Mouse (Mus musculus): ENCODE measurements around the gene Slc35b1. TPM values are rescaled to one million over a fixed set of nuclear protein-coding genes. Genes with fewer than 3 reads are reported as not detected.

Gene Slc35b1
- total RNA-seq, 2 experiments from 2014 or later: 38.7 to 42.3 TPM

DNA sequence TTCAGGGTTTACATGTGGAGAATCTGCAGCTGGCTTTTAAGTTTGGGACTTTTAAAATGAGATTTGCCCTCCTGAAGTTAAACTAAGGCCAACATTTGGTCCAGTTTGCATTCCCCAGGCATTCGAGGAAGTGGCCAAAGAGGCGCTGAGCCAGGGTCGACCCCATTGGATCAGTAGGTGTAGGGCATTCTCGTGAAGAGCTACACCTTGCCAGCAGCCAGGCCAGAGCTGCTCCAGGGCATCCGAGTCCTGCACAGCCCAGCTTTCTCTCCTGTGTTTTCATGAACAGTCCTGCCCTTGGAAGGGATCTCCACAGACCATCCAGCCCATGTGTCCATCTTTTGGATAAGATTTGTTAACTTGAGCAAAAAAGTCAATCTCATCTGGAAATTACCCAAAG is 20.1 kb upstream of the Slc35b1 start:
- no peak for ATAC-seq (replicated peaks; ENCODE audit: low FRiP score, poor library complexity, severe bottlenecking)

DNA sequence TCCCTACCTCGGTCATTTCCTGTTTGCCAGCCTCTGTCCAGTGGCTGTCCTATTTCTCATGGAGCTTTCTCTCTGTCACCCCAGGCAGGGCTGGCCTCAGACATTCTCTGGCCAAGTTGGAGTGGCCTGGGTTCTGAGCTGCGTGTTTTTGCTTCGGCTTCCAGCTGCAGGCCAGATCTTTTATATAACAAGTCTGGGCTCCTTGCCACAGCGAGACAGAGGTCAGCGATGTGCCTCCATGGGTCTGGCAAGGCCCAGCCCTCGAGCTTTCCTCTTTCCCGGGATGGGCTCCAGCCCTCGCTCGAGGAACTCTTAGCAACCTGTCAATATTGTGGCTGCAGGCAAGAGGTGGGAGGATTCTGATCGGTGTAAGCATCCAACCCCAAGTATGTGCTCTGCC is 18.9 kb upstream of the Slc35b1 start:
- ATAC-seq (replicated peaks; ENCODE audit: low FRiP score, poor library complexity, severe bottlenecking): no peak

DNA sequence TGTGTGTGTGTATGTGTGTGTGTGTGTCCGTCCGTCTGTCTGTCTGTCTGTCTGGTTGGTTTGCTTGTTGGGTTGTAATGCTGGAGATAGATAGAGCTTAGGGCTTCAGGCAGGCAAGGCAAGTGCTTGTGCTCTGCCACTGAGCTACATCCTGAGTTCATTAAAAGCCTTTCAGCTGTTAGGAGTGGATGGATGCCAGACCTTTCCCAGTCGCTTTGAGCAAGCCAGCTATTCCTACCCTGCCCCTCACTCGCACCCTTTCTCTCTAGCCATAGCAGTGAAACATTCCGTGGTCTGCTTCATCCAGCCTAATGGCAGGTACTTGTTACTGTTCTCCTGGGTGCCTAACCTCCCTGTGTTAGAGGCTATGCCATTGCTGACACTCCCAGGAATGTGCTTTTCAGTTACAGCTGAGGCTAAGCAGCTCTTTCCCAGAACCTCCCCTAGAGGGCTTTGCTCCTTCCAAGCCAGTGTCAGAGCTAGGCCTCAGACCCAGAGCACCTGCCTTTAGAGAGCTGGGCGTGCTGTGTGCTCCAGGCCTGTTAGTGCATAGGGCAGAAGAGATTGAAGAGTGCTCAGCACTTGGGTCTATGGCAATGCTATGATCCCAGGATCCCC is 18.1 kb upstream of the Slc35b1 start:
- ATAC-seq (replicated peaks; ENCODE audit: low FRiP score, poor library complexity, severe bottlenecking): no peak

DNA sequence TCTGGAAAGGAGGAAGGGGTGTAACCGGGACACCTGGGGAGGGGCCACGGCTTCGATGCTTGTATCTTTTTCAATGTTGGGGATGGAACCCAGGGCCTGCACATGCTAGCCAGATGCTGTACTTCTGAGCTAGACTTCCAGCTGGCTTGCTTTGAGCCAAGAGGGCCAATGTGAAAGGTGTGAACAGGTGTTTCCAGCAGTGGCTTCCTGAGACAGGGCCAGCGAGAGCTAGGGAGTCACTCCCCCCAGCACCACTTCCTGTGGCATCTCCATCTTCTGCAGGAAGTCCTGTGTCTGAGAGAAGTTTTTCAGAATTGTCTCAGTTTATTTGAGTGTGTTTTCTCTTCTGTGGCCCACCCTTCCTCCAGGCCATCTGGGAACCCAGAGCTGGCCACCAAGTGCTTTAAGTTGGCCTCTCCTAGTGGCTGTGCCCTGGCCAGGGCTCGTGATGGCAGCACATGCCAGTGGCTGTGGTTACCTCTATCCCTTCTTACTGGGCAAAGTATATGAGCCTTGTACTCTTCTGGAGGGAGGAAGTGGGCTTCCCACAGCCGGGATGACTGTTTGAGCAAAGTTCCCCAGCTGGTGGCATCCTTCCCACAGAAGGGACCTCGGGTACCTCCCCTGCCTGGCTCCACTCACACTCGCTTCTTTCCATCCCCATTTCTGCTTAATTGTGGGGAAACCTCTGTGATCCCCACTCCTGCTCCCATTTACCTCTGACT is 17.3 kb upstream of the Slc35b1 start:
- no peak for ATAC-seq (replicated peaks; ENCODE audit: low FRiP score, poor library complexity, severe bottlenecking)

DNA sequence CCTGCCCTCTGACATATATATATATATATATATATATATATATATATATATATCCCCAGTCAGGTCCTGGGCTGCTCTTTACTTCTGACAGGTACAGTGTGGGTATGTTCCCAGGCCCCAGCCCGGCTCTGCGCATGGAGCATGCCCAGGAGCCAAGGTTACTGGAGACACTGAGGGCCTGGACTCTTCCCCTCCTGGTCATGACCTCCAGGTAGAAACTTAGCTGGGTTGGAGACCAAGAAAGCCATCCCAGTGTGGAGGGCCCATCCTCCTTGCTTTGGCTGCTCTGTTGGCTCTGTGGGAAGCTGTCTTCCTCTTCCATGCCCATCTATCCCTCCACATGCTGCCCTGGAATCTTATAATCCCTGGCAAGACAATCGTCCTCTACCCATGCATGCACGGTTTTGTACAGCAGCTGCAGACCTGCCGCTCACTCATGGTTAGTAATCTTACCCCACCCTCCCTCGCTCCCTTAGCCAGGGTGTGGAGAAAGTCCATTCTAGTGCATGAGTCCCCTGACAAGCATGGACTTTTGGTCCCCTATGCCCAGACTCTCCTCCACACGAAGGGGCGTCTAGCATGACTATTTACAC is 16.2 kb upstream of the Slc35b1 start:
- ATAC-seq (replicated peaks; ENCODE audit: low FRiP score, poor library complexity, severe bottlenecking): no peak

DNA sequence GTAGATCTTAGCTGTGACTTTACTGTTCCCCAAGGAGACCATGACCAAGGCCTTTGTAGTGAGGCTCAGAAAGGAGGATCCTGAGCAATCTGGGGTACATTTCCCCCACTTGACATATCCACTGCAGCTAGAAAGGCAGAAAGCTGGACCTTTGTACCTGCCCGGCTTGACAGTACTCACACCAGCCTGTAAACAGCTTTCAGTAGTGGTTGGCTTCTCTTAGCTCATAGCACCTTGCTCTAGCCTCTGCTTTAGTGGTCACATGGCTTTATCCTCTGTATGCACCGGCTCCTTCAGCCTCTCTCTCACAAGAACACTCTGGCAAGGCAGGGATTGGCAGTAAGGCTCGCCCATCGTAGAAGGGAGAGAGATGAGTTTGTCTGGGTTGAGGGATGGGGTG is 15.6 kb upstream of the Slc35b1 start:
- no peak for ATAC-seq (replicated peaks; ENCODE audit: low FRiP score, poor library complexity, severe bottlenecking)

DNA sequence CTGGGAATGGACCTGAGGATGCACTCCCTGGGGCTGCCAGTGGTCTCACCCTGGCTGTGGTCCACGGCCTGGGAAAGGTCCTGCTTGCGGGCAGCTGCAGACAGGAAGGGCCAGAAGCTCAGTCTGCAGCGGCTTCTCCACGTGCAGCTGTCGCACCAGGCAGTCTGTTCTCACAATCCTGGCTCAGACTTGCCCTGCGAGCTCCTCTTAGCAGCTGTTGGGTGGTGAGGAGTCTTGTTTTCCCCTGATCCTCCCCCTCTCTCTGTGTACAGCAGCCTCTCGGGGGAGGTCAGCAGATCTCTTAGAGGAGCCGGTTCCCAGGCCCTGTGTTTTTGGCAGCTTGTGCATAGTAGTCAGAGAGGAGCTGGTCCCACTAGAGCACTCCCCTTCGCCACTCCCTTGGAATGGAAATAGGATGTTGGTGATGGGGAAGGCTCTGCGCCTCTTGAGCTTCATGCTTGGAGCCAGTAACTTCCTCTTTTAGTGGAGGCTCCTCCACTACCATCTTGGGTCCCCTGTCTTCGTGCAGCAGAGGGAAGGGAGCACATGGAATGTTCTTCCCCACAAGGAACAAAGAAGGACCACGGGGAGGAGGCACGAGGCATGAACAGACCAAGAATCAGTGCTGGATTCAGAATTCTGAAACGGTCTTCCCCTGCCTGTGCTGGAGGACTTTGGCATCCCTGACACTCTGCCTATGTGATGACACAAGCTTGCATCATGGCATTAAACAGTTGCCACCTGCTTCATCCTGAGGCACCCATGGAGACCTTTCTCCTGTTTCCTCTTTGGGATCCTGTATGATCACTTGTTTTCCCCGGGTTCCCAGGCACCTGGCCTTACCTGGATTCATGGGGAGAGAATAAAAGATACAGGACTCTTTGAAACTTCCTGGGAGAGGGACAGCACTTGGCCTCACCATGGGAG is 14.3 kb upstream of the Slc35b1 start:
- no peak for ATAC-seq (replicated peaks; ENCODE audit: low FRiP score, poor library complexity, severe bottlenecking)

DNA sequence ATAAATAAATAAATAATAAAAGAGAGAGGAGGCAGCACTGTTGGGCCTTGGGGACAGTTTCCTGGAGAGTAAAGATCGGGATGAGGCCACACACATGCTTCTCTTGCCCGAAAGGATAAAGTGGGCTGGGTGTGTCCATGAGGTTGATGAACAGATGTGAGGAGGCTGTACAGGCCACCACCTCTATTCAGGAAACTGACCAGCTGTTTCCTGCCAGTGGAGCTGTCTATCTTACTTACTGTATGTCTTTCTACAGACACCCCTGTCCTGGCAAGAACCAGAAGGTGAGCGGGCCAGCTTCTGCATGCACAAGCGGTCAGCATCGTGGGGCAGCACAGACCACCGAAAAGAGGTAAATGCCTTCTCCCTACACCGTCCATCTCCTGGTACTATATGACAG is 13.3 kb upstream of the Slc35b1 start:
- no peak for ATAC-seq (replicated peaks; ENCODE audit: low FRiP score, poor library complexity, severe bottlenecking)

DNA sequence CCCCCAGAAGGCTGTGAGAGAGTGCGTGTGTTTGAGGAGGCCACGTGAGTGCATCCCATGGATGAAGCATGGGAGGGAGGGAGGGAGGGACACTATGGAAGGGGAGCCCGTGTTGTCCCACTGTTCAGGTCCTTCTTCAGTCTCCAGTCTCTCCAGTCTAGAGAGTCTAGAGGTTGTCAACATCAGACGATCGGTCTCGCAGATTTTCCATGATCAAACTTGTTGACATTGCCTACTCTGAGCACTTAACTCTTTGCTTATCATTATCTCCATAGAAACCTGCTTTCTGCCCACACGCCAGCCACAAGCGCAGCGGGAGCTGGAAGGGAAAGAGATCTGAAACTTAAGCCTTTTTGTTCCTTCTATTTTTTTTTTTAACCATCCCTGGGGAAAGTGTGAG is 5.6 kb upstream of the Slc35b1 start:
- ATAC-seq (replicated peaks; ENCODE audit: low FRiP score, poor library complexity, severe bottlenecking): no peak

DNA sequence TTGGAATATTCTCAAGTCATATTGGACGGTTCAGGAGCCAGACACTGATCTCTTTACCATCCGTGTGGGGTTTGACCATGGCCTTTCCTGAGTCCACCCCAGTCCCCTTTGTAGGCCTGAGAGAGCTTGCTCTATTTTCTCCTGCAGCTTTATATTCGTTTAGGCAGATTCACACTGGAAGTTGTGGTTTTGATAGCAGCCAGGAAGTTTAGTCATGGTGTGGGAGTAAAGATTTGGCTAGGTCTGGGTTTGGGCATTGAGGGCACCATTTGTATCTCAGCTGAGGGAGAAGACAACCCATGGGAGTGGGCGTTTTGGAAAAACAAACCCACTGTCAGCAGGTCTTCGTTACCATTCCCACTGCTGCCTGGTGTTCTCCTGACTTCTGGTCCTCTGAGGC is 4.9 kb upstream of the Slc35b1 start:
- no peak for ATAC-seq (replicated peaks; ENCODE audit: low FRiP score, poor library complexity, severe bottlenecking)

DNA sequence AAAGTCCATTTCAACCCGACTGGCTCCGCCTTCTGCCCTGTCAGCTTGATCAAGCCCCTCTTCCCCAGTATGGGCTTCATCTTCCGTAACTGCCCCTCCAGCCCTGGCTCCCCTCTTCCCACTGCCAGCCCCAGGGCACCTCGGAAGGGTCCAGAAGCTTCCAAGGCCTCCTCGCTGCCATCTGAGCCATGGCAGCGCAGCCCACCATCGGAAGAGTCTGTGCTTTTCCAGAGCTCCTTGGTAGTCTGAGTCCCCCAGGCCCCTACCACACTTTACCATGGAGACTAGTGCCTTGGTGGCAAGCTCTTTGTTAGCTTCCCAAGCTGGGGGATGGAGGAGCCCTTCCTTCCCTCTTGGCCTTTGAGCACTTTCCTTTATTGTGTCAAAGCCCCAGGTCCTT is 3.8 kb upstream of the Slc35b1 start:
- no peak for ATAC-seq (replicated peaks; ENCODE audit: low FRiP score, poor library complexity, severe bottlenecking)

DNA sequence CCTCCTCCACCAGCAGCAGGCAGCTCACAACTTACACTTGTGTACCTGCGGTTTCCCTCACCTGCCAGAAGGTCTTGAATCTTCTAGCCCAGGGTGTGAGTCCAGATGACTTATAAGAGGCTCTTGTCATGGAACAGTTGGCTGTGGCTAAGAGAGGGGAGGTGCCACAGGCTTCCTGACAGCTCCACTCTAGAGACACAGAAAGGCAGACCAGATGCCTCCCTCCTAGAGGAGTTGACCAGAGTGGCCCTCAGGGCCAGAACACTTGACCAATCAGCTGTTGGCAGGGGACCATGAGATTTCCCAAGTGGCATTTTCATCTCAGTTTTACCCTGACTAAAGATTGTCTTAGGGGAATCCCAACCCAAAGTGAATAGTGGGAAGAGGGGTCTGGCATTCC is 3.3 kb upstream of the Slc35b1 start:
- no peak for ATAC-seq (replicated peaks; ENCODE audit: low FRiP score, poor library complexity, severe bottlenecking)

DNA sequence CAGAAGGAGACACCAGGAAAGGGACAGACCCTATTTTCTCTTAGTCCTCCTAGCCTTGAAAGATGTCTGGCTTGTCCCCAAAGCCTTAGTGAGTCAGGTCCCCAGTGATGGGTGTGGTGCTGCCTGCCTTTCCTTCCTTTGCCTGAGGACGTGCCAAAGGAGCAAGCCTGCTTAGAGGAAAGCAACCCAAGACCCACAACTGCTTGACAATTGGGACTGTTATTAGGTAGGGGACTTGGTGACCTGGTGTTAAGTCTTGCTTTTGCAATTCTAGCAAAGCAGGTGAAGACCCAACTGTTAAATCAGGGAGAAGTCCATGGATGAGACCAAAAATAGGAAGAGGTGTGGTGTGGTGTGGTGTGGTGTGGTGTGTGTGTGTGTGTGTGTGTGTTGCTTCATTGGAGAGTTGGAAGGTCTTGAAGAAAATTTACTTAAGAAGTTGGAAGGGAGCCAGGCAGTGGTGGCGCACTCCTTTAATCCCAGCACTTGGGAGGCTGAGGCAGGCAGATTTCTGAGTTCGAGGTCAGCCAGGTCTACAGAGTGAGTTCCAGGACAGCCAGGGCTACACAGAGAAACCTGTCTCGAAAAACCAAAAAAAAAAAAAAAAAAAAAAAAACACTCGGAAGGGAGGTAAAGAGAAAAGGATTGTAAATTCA is 1.0 kb upstream of the Slc35b1 start:
- ATAC-seq (replicated peaks; ENCODE audit: low FRiP score, poor library complexity, severe bottlenecking): no peak

DNA sequence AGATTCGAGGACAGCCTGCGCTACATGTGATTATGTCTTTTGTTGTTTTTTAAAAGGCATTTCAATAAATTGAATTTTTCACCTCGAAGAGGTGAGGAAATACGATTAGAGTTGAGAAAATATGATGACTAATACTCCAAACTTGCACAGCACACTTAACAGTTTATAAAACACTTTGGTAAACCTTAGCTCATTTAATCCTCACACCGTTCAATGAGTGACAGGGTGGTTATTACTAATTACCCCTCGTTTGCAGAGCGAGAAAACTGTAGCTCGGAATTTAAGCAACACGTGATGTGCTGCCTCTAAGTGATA is 531 bp upstream of the Slc35b1 start:
- ATAC-seq (replicated peaks; ENCODE audit: low FRiP score, poor library complexity, severe bottlenecking): no peak

DNA sequence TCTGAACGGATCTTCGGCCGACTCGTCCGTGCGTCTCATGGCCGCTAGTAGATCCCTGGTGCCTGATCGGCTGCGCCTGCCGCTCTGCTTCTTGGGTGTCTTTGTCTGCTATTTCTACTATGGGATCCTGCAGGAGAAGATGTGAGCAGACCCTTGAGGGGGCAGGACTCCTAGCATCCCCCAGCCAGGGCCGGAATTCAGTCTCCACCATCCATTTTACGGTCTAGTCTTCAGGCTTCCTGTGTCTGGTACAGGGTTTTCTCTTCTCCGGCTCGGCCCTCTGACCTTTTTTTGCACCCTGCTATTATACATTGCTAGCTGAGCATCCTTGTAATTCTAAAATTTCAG is 455 bp downstream of the Slc35b1 start:
- ATAC-seq (replicated peaks; ENCODE audit: low FRiP score, poor library complexity, severe bottlenecking): no peak; the same call in none of the 2 replicates

DNA sequence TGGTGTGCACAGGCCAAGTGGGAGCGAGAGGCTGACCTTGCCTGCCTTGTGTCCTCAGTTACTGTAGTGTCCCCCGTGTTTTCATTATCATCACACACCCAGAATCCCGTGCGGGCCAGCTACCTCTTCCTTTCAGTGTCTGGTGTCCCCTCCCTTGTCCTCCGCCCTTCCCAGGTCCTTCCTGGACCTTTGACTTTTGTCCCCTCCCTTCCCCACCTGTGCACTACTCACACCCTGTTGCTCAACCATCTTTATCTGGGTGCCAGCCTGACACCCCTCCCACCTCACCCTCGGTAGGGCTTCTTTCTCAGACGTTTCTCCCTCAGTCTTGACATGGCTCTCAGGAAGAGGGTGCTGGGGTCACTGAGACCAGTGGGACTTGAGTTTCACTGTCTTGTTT is 2.9 kb downstream of the Slc35b1 start:
- no peak for ATAC-seq (replicated peaks; ENCODE audit: low FRiP score, poor library complexity, severe bottlenecking)

DNA sequence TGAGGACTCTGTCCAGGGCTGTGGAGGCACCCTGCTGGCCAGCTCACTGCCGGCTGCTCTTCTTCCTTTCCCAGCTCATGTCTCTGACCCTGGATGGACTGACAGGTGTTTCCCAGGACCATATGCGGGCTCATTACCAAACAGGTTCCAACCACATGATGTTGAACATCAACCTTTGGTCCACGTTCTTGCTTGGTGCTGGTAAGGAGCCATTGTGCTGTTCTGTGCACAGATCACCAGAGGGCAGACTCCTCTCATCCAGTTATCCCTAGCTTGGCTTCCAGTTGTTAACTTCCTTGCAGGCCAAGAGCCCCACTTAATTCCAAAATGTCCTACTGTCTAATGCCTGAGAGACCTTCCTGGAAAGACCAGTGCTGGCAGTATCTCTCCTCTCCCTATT is 4.5 kb downstream of the Slc35b1 start:
- ATAC-seq (replicated peaks; ENCODE audit: low FRiP score, poor library complexity, severe bottlenecking): no peak

DNA sequence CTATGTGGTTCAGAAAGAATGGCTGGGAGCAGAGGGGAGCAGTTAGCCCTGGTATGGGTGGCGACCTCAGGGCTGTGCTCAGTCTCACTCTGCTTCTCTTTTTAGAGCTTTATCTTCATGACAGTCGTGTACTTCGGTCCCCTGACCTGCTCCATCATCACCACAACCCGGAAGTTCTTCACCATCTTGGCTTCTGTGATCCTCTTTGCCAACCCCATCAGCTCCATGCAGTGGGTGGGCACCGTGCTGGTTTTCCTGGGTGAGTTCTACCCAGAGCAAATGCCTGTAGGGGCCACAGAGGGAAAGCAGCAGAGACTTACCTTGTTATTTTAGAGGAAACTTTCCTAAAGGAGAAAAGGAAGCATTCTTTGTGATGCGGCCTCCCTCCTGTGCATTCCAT is 5.9 kb downstream of the Slc35b1 start:
- no peak for ATAC-seq (replicated peaks; ENCODE audit: low FRiP score, poor library complexity, severe bottlenecking)

DNA sequence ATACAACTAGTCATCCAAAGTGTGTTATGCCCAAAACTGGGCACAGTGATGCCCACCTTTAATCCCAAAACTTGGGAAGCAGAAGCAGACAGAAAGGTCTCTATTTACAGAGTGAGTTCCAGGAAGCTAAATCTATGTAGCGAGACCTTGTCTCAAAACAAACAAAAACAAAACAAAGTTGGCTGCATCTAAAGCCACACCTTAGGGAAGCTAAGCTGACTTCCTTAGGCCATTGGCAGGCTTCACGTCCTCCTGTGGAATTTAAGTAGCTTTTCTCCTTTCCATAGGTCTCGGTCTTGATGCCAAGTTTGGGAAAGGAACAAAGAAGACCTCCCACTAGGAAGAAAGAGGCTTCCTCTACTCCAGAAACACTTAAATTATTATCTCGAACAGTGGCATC is 6.7 kb downstream of the Slc35b1 start:
- no peak for ATAC-seq (replicated peaks; ENCODE audit: low FRiP score, poor library complexity, severe bottlenecking)

DNA sequence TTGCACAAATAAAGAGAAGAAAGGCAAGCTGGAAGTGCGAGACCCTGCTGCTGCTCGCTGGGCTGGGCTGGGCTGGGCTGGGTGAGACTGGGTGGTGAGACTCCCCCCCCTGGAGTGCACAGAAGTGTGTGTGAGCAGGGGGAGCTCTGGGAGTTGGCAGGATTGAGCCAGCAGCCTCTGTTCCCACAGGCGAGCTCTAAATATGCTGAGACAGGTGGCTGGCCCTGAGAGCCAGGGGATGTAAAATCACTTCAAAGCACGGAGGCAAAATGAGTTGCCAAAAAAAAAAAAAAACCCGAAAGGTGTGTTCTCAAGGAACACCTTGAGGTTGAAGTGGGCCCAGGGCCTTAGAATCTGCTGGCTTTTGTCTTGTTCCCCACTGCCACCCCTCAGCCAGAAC is 7.3 kb downstream of the Slc35b1 start:
- no peak for ATAC-seq (replicated peaks; ENCODE audit: low FRiP score, poor library complexity, severe bottlenecking)
